Comparison of ENCODE assay signal across 16 mouse cellular contexts in genomic region chr12:33605393-33605792, GRCm38 (mm10).
A peak's percentile ranks its signal among the peaks of the same experiment; 100 is the strongest.
DNase-seq lines count a peak whose midpoint lies in the region; ATAC-seq and TF ChIP-seq lines count a peak whose summit lies in the region.
"Had no signal": no experiment of that assay in that cellular context is flagged by ENCODE, and none has a peak within 500 bp of the region (broad histone marks: within the 10 kb centered on the region; RNA-seq: fewer than 3 reads in every experiment).

No protein-coding gene starts in this region.

- H3K27ac ChIP-seq in gastrocnemius, adult 2 months, result no peak overlapping the region
- H3K27ac ChIP-seq in midbrain, embryonic 11.5 days (ENCODE audit: low read depth, low read length), result no peak overlapping the region
- H3K27ac ChIP-seq in midbrain, embryonic 10.5 days (replicated peaks), result no peak overlapping the region
- no peak overlapping the region for H3K27ac ChIP-seq in cerebellum, adult 2 months (ENCODE audit: insufficient read depth, low read length)
- H3K27ac ChIP-seq: hindbrain, embryonic 12.5 days; liver, embryonic 15.5 days had no signal

- H3K36me3 ChIP-seq in midbrain, embryonic 11.5 days (ENCODE audit: control insufficient read depth, insufficient read depth, low read length), result no peaks in the 10 kb centered on the region
- no peaks in the 10 kb centered on the region for H3K36me3 ChIP-seq in midbrain, embryonic 10.5 days
- H3K36me3 ChIP-seq: hindbrain, embryonic 12.5 days; liver, embryonic 15.5 days had no signal

- no peak overlapping the region for H3K4me3 ChIP-seq in gastrocnemius, adult 2 months
- no peak overlapping the region for H3K4me3 ChIP-seq in midbrain, embryonic 11.5 days (ENCODE audit: low read depth, low read length)
- no peak overlapping the region for H3K4me3 ChIP-seq in midbrain, embryonic 10.5 days
- no peak overlapping the region for H3K4me3 ChIP-seq in cerebellum, adult 2 months (replicated peaks; ENCODE audit: insufficient read depth, low read depth, low read length)
- H3K4me3 ChIP-seq: hindbrain, embryonic 12.5 days; liver, embryonic 15.5 days; myocyte had no signal

- TF ChIP-seq CTCF in gastrocnemius, adult 2 months (IDR thresholded peaks at IDR 0.05), result peak; percentile 34
- no peak for TF ChIP-seq CTCF in cerebellum, adult 2 months (IDR thresholded peaks at IDR 0.05; ENCODE audit: borderline replicate concordance, insufficient read depth, low read depth, low read length)

- TF ChIP-seq POLR2A in cerebellum, adult 2 months (IDR thresholded peaks at IDR 0.05; ENCODE audit: borderline replicate concordance, insufficient read depth, low read length), result no peak

- intact Hi-C loops in gastrocnemius, adult 2 months (cut with DNase I), result no loop called here

- no peak for ATAC-seq in midbrain, embryonic 11.5 days (ENCODE audit: low FRiP score)
- ATAC-seq: forebrain, embryonic 14.5 days had no signal

- no peak for DNase-seq in gastrocnemius, adult 2 months
- DNase-seq in gastrocnemius, postnatal 10 days, result no peak
- peak; percentile 41 for DNase-seq in midbrain, embryonic 11.5 days (ENCODE audit: low spot score, missing footprints)
- DNase-seq in midbrain, embryonic 10.5 days (ENCODE audit: low spot score), result no peak
- DNase-seq in NIH3T3 (ENCODE audit: low read depth), result peak; percentile 25
- DNase-seq in cerebellum, adult 2 months, result no peak
- DNase-seq in spleen, postnatal 36 days (ENCODE audit: low spot score in 2 of 2), result no peak
- DNase-seq: cerebellum, adult 11-12 months; embryo, embryonic 11 days; kidney, adult 11 months; spleen, adult 18-20 months; thymus, postnatal 14 days had no signal

- H3K4me1 ChIP-seq in midbrain, embryonic 11.5 days (ENCODE audit: control insufficient read depth, insufficient read depth, low read length), result no peaks in the 10 kb centered on the region
- no peaks in the 10 kb centered on the region for H3K4me1 ChIP-seq in midbrain, embryonic 10.5 days
- H3K4me1 ChIP-seq in cerebellum, adult 2 months (ENCODE audit: control insufficient read depth, insufficient read depth, low read length), result no peaks in the 10 kb centered on the region
- H3K4me1 ChIP-seq: hindbrain, embryonic 12.5 days; liver, embryonic 15.5 days had no signal

- no peak overlapping the region for H3K4me2 ChIP-seq in midbrain, embryonic 11.5 days
- H3K4me2 ChIP-seq: hindbrain, embryonic 12.5 days; liver, embryonic 15.5 days had no signal

- H3K9ac ChIP-seq in midbrain, embryonic 11.5 days (ENCODE audit: low read length), result no peak overlapping the region
- H3K9ac ChIP-seq: hindbrain, embryonic 12.5 days; liver, embryonic 15.5 days had no signal

- H3K9me3 ChIP-seq in midbrain, embryonic 11.5 days (ENCODE audit: control insufficient read depth, low read length), result no peaks in the 10 kb centered on the region
- H3K9me3 ChIP-seq in midbrain, embryonic 10.5 days (replicated peaks), result no peaks in the 10 kb centered on the region
- H3K9me3 ChIP-seq: hindbrain, embryonic 12.5 days; liver, embryonic 15.5 days had no signal

- no peaks in the 10 kb centered on the region for H3K27me3 ChIP-seq in midbrain, embryonic 11.5 days (ENCODE audit: control insufficient read depth, insufficient read depth, low read length)
- H3K27me3 ChIP-seq in midbrain, embryonic 10.5 days (ENCODE audit: low read depth, poor library complexity, severe bottlenecking), result no peaks in the 10 kb centered on the region
- H3K27me3 ChIP-seq in cerebellum, adult 2 months (ENCODE audit: control insufficient read depth, insufficient read depth, low read length), result no peaks in the 10 kb centered on the region; the same call in 1 of the 2 replicates
- H3K27me3 ChIP-seq: hindbrain, embryonic 12.5 days; liver, embryonic 15.5 days had no signal

- WGBS in midbrain, embryonic 11.5 days, result 63% methylated on average over 4 of the region's 4 CpGs
- 51% methylated on average over 4 of the region's 4 CpGs for WGBS in midbrain, embryonic 10.5 days
- 65% methylated on average over 4 of the region's 4 CpGs for WGBS in cerebellum, adult 2 months

Comparison
In these comparisons a context has a peak if more than half of its experiments do, and no peak if none do; other contexts are left out.
1. DNase-seq: peak in midbrain, embryonic 11.5 days (single experiment) and NIH3T3 (single experiment); none in gastrocnemius, adult 2 months (single experiment), gastrocnemius, postnatal 10 days (single experiment), midbrain, embryonic 10.5 days (single experiment), cerebellum, adult 2 months (0 of 2) and spleen, postnatal 36 days (0 of 2).